Mouse (Mus musculus): ENCODE measurements around the gene Ikzf4. TPM values are rescaled to one million over a fixed set of nuclear protein-coding genes. Genes with fewer than 3 reads are reported as not detected.

The Ikzf4 gene
- polyA plus RNA-seq, 1 experiment from 2014 or later: 0.18 TPM

GRCm38 (mm10) chr10:128590193-128590690 is 55.5 kb downstream of the Ikzf4 start:
- Histone ChIP-seq H3K4me2 (ENCODE audit: low read depth, low read length) (peak overlapping the region; percentile 96), H3K9me3 (ENCODE audit: low read length) (no peaks in the 10 kb centered on the region), H3K27me3 (ENCODE audit: insufficient read depth, low read length) (peaks cover 40% of the 10 kb centered on the region), H3K9ac (replicated peaks) (peak overlapping the region; percentile 67), H3K4me1 (ENCODE audit: insufficient read depth) (peaks cover 4% of the 10 kb centered on the region; the same call in 1 of the 2 replicates), H3K27ac (ENCODE audit: low read depth) (peak overlapping the region; percentile 93), H3K4me3 (ENCODE audit: low read depth, low read length) (peak overlapping the region; percentile 79), H3K36me3 (replicated peaks; ENCODE audit: insufficient read depth, low read length) (no peaks in the 10 kb centered on the region)
- ATAC-seq (peak; percentile 33), DNase-seq (peak; percentile 71)
- peak; percentile 77 for TF ChIP-seq CTCF (IDR thresholded peaks at IDR 0.05; ENCODE audit: low read depth)
- no peak for TF ChIP-seq EP300 (IDR thresholded peaks at IDR 0.05; ENCODE audit: low read depth)
- WGBS (ENCODE audit: insufficient replicate concordance): under 1% methylated on average over 35 of the region's 43 CpGs

- TF ChIP-seq CTCF (IDR thresholded peaks at IDR 0.05; ENCODE audit: low read depth) (no peak), EP300 (IDR thresholded peaks at IDR 0.05; ENCODE audit: low read depth) (no peak)
- Histone ChIP-seq H3K36me3 (replicated peaks; ENCODE audit: insufficient read depth, low read length) (no peaks in the 10 kb centered on the region), H3K4me3 (ENCODE audit: low read depth, low read length) (peak within 1 kb of the TSS; percentile 79), H3K9ac (replicated peaks) (peak within 1 kb of the TSS; percentile 67), H3K27me3 (ENCODE audit: insufficient read depth, low read length) (peaks cover 40% of the 10 kb centered on the region), H3K4me1 (ENCODE audit: insufficient read depth) (peaks cover 4% of the 10 kb centered on the region; the same call in 1 of the 2 replicates), H3K4me2 (ENCODE audit: low read depth, low read length) (peak within 1 kb of the TSS; percentile 96), H3K9me3 (ENCODE audit: low read length) (no peaks in the 10 kb centered on the region), H3K27ac (ENCODE audit: low read depth) (peak within 1 kb of the TSS; percentile 93)
- under 1% methylated on average over 42 of the region's 43 CpGs for WGBS (ENCODE audit: insufficient replicate concordance)
- DNase-seq (peak; percentile 76), ATAC-seq (peak; percentile 76)
Measured at GRCm38 (mm10) chr10:128589464-128590192, 56.2 kb downstream of the Ikzf4 start, which contains the start of gene Erbb3. Erbb3 (minus strand) TSS chr10:128589652.

DNA sequence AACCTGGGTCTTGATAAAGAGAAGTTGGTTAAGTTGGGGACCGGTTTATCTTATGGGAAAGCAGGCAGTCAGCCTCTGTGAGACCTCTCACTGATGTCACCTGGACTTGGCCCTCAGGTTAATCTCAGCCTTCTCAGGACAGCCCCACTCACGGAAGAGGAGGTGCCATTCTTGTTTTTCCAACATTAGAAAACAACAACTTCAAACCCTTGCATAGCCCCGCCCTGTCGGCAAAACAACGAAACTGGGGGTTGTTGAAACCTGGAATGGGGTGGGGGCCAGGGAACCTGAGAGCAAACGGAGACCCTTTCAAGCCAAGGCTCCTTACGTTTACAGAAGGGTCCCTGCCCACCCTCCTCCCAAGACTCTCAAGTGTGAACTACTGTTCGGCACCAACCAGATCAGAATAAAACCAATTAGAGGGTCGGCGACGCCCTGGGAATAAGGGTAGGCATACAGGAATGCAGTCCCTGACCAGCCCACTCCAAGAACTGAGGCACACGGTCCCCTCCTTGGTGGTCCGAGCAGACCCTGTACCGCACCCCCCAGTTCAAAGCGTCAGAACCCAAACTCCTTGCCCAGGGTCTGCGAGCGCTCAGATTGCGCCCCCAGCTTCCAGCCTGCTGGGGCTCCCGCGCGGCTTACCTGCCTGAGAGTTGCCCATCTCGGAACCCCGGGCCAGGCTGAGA is 56.9 kb downstream of the Ikzf4 start:
- TF ChIP-seq EP300 (IDR thresholded peaks at IDR 0.05; ENCODE audit: low read depth) (no peak), CTCF (IDR thresholded peaks at IDR 0.05; ENCODE audit: low read depth) (no peak)
- Histone ChIP-seq H3K9ac (replicated peaks) (peak overlapping the region; percentile 67), H3K4me1 (ENCODE audit: insufficient read depth) (peaks cover 4% of the 10 kb centered on the region; the same call in 1 of the 2 replicates), H3K4me2 (ENCODE audit: low read depth, low read length) (peak overlapping the region; percentile 96), H3K27me3 (ENCODE audit: insufficient read depth, low read length) (peaks cover 40% of the 10 kb centered on the region), H3K36me3 (replicated peaks; ENCODE audit: insufficient read depth, low read length) (no peaks in the 10 kb centered on the region), H3K27ac (ENCODE audit: low read depth) (peak overlapping the region; percentile 93), H3K4me3 (ENCODE audit: low read depth, low read length) (peak overlapping the region; percentile 79), H3K9me3 (ENCODE audit: low read length) (no peaks in the 10 kb centered on the region)
- DNase-seq (no peak), ATAC-seq (peak; percentile 39)
- 3% methylated on average over 23 of the region's 23 CpGs for WGBS (ENCODE audit: insufficient replicate concordance)

GRCm38 (mm10) chr10:128588136-128588535 is 57.7 kb downstream of the Ikzf4 start:
- Histone ChIP-seq H3K4me3 (ENCODE audit: low read depth, low read length) (peak overlapping the region; percentile 79), H3K9ac (replicated peaks) (peak overlapping the region; percentile 67), H3K27me3 (ENCODE audit: insufficient read depth, low read length) (peaks cover 40% of the 10 kb centered on the region), H3K4me2 (ENCODE audit: low read depth, low read length) (peak overlapping the region; percentile 96), H3K4me1 (ENCODE audit: insufficient read depth) (peaks cover 4% of the 10 kb centered on the region; the same call in 1 of the 2 replicates), H3K9me3 (ENCODE audit: low read length) (no peaks in the 10 kb centered on the region), H3K36me3 (replicated peaks; ENCODE audit: insufficient read depth, low read length) (no peaks in the 10 kb centered on the region), H3K27ac (ENCODE audit: low read depth) (peak overlapping the region; percentile 93)
- 21% methylated on average over 1 of the region's 1 CpGs for WGBS (ENCODE audit: insufficient replicate concordance)
- TF ChIP-seq CTCF (IDR thresholded peaks at IDR 0.05; ENCODE audit: low read depth) (no peak), EP300 (IDR thresholded peaks at IDR 0.05; ENCODE audit: low read depth) (no peak)
- DNase-seq: no peak
- peak; percentile 31 for ATAC-seq

DNA sequence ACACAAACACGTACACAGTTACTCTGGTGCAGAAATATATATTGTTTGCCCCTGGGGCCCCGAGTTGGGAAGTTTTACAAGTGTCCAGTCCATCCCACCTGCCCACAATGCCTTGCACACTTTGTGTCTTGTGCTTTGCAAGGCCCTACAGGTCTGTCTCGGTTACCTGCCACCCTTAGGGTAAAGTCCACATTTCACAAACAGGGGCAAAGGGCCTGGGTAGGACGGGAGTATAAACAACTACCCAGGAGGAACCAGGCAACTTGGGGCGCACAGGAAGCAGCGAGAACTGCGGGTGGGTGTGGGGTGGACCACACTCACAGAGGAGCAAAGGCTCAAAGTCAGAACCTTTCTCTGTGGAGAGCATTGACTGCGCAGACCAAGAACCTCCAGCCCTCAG is 58.1 kb downstream of the Ikzf4 start:
- ATAC-seq (peak; percentile 69), DNase-seq (peak; percentile 63)
- Histone ChIP-seq H3K4me2 (ENCODE audit: low read depth, low read length) (peak overlapping the region; percentile 96), H3K9me3 (ENCODE audit: low read length) (no peaks in the 10 kb centered on the region), H3K36me3 (replicated peaks; ENCODE audit: insufficient read depth, low read length) (no peaks in the 10 kb centered on the region), H3K4me1 (ENCODE audit: insufficient read depth) (peaks cover 4% of the 10 kb centered on the region; the same call in 1 of the 2 replicates), H3K27ac (ENCODE audit: low read depth) (peak overlapping the region; percentile 93), H3K4me3 (ENCODE audit: low read depth, low read length) (peak overlapping the region; percentile 79), H3K9ac (replicated peaks) (peak overlapping the region; percentile 67), H3K27me3 (ENCODE audit: insufficient read depth, low read length) (peaks cover 40% of the 10 kb centered on the region)
- TF ChIP-seq CTCF (IDR thresholded peaks at IDR 0.05; ENCODE audit: low read depth) (no peak), EP300 (IDR thresholded peaks at IDR 0.05; ENCODE audit: low read depth) (peak; percentile 55)
- 31% methylated on average over 8 of the region's 8 CpGs for whole genome bisulfite sequencing (ENCODE audit: insufficient replicate concordance)

DNA sequence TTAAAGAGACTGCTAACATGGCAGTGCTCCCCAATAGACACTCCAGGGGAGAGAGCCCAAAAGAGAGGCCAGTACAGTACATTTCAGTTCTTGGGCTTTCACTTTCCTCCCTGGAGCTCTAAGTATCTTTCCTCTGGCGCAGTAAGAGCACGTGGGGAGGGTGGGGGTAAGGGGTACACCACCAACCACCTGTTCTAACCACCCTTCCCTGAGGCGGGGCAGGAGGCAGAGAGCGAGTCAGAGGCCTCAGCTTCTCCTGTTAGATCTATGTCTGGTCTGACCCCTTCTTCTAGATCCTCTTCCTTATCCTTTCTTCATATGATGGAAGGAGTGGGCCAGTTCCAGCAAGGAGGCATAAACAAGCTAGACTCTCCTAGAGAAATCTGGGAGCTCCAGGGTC is 58.7 kb downstream of the Ikzf4 start:
- Histone ChIP-seq H3K9ac (replicated peaks) (peak overlapping the region; percentile 67), H3K4me3 (ENCODE audit: low read depth, low read length) (0 out of 2 replicates have a peak overlapping the region, but pooled peaks have one; percentile 79), H3K9me3 (ENCODE audit: low read length) (no peaks in the 10 kb centered on the region), H3K27me3 (ENCODE audit: insufficient read depth, low read length) (peaks cover 40% of the 10 kb centered on the region), H3K4me1 (ENCODE audit: insufficient read depth) (peaks cover 4% of the 10 kb centered on the region; the same call in 1 of the 2 replicates), H3K36me3 (replicated peaks; ENCODE audit: insufficient read depth, low read length) (no peaks in the 10 kb centered on the region), H3K27ac (ENCODE audit: low read depth) (peak overlapping the region; percentile 93), H3K4me2 (ENCODE audit: low read depth, low read length) (peak overlapping the region; percentile 96)
- ATAC-seq (no peak), DNase-seq (no peak)
- no peak for TF ChIP-seq CTCF (IDR thresholded peaks at IDR 0.05; ENCODE audit: low read depth)
- 39% methylated on average over 4 of the region's 4 CpGs for WGBS (ENCODE audit: insufficient replicate concordance)
